Mouse (Mus musculus) 3T3-L1 (cell line): ENCODE data around the gene Lrrc45.
"Not testable (repeated sequence)": the region's sequence is repeated elsewhere in the genome, so short reads cannot be mapped to it uniquely, and the experiment has no call there.

Experiments used
- DNase-seq: peaks from one replicate; pipeline ENCODE4 v3.0.0-alpha.2; 2015; ENCODE audit warnings: low read depth, low spot score

Lrrc45 gene

DNA sequence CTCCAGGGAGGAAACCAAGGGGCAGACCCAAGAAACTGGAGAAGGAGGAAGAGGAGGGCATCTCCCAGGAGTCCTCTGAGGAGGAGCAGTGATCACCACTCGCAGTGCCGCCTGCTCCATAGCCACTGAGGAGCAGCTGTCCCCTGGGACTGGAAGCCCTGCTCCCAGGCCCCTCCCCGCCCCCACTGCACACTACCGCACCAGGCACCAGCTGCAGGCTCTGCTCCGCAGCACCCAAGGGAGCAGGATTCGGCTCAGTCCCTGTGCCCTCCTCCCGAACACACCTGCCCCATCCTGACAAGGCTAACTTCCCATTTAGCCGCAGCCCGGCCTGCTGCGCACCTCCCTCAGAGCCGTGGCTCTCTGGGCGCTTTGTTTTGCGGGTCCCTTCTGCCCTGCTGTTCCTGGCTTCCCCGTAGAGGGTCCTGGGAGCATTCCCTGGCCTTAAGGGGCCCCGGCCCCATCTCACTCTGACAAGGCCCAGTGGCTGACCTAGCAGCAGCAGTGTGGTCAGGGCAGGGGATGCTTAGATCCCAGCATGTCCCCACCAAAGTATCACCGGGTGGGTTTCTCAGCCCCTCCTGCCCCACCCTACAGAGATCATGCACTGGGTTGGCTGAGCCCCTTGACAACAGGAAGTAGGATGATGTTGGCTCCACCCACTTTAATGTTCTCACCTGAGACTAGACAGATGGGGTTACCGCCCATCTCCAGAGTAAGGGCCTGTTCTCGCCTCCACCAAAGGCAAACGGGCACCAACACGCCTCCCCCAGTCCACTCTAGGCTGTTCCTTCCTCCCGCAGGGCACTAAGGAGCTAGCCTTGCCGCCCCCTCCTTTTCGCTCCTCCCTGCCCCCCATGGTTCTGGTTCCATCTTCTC lies 49.6 kb downstream of the Lrrc45 start:
- not testable (repeated sequence) for DNase-seq

DNA sequence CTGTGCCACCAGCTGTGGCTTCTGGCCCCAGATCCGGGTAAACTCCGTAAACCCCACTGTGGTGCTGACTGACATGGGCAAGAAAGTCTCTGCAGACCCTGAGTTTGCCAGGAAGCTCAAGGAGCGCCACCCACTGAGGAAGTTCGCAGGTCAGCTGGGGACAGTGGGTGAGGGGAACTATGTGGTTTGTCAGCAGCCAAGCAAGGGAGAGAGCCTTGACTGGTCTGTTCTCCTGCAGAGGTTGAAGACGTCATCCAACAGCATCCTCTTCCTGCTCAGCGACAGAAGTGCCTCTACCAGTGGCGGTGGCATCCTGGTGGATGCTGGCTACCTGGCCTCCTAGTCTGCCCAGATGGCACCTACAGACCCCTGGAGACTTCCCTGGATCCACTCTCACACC lies 53.3 kb downstream of the Lrrc45 start:
- not testable (repeated sequence) for DNase-seq

DNA sequence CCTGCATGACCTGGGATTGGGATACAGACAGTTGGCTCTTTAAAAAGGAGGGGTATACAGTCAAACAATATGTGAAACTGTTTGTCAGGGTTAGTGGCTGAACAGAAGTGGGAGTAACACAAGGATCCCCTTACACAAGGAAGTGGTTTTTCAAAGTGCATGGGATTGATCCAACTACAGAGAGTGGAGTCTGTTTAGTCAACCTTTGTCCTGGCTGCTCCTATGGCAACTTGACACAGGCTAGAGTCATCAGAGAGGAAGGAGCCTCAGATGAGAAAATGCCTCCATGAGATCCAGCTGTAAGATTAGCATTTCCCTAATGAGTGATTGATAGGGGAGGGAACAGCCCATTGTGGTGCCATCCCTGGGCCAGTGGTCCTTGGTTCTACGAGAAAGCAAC lies 54.5 kb downstream of the Lrrc45 start:
- peak; percentile 63 for DNase-seq
